Mouse (Mus musculus): ENCODE measurements around the gene Rara. TPM values are rescaled to one million over a fixed set of nuclear protein-coding genes. Genes with fewer than 3 reads are reported as not detected.

The Rara gene
- total RNA-seq, 2 experiments from 2014 or later = 38.8 to 125 TPM

GRCm38 (mm10) chr11:98937410-98937913 lies 9.8 kb downstream of the Rara start:
- ATAC-seq (ENCODE audit: poor library complexity, severe bottlenecking) = peak; percentile 63

- no peak for ATAC-seq (ENCODE audit: poor library complexity, severe bottlenecking)
Measured at GRCm38 (mm10) chr11:98937914-98938694, 10.5 kb downstream of the Rara start.

GRCm38 (mm10) chr11:98938701-98939083 lies 11.1 kb downstream of the Rara start:
- no peak for ATAC-seq (ENCODE audit: poor library complexity, severe bottlenecking)

- ATAC-seq (ENCODE audit: poor library complexity, severe bottlenecking) = no peak
Measured at GRCm38 (mm10) chr11:98939084-98939952, 11.7 kb downstream of the Rara start.

- ATAC-seq (ENCODE audit: poor library complexity, severe bottlenecking) = no peak
Measured at GRCm38 (mm10) chr11:98939953-98940641, 12.5 kb downstream of the Rara start.

- ATAC-seq (ENCODE audit: poor library complexity, severe bottlenecking) = no peak
Measured at GRCm38 (mm10) chr11:98940776-98941175, 13.2 kb downstream of the Rara start.

- ATAC-seq (ENCODE audit: poor library complexity, severe bottlenecking) = no peak
Measured at GRCm38 (mm10) chr11:98941341-98941825, 13.8 kb downstream of the Rara start.

GRCm38 (mm10) chr11:98941826-98942550 lies 14.4 kb downstream of the Rara start:
- ATAC-seq (ENCODE audit: poor library complexity, severe bottlenecking) = peak; percentile 68

GRCm38 (mm10) chr11:98942555-98942922 lies 14.9 kb downstream of the Rara start:
- no peak for ATAC-seq (ENCODE audit: poor library complexity, severe bottlenecking)

GRCm38 (mm10) chr11:98942923-98943641 lies 15.5 kb downstream of the Rara start:
- peak; percentile 17; the same call in 1 of the 2 replicates for ATAC-seq (ENCODE audit: poor library complexity, severe bottlenecking)

- no peak for ATAC-seq (ENCODE audit: poor library complexity, severe bottlenecking)
Measured at GRCm38 (mm10) chr11:98943741-98944461, 16.3 kb downstream of the Rara start.

- ATAC-seq (ENCODE audit: poor library complexity, severe bottlenecking) = no peak
Measured at GRCm38 (mm10) chr11:98944897-98945604, 17.4 kb downstream of the Rara start.

- no peak for ATAC-seq (ENCODE audit: poor library complexity, severe bottlenecking)
Measured at GRCm38 (mm10) chr11:98945605-98945977, 18.0 kb downstream of the Rara start.

GRCm38 (mm10) chr11:98947969-98948569 lies 20.5 kb downstream of the Rara start:
- ATAC-seq (ENCODE audit: poor library complexity, severe bottlenecking) = peak; percentile 56

- ATAC-seq (ENCODE audit: poor library complexity, severe bottlenecking) = peak; percentile 34
Measured at GRCm38 (mm10) chr11:98949242-98949957, 21.8 kb downstream of the Rara start.

GRCm38 (mm10) chr11:98949958-98950460 lies 22.4 kb downstream of the Rara start:
- no peak for ATAC-seq (ENCODE audit: poor library complexity, severe bottlenecking)

GRCm38 (mm10) chr11:98950484-98950883 lies 22.9 kb downstream of the Rara start:
- no peak for ATAC-seq (ENCODE audit: poor library complexity, severe bottlenecking)
